Mouse (Mus musculus): ENCODE data around the gene Aqr.
"Not testable (repeated sequence)": the region's sequence is repeated elsewhere in the genome, so short reads cannot be mapped to it uniquely, and the experiment has no call there.

Gene Aqr

DNA sequence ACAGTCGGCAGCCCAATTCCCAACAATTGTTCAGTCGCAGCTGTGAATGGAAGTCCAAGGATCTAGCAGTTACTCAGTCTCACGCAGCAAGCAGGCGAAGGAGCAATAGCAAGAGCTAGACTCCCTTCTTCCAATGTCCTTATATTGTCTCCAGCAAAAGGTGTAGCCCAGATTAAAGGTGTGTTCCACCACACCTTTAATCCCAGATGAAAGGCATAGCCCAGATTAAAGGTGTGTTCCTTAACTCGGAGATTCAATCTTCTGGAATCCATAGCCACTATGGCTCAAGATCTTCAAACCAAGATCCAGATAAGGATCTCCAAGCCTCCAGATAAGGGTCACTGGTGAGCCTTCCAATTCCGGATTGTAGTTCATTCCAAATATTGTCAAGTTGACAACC lies at the start of gene Aqr:
Gene Aqr, minus strand, starts transcription at position 101 of the 400 bp plus-strand sequence.
- DNase-seq (ENCODE audit: low spot score in 2 of 2) = not testable (repeated sequence)

DNA sequence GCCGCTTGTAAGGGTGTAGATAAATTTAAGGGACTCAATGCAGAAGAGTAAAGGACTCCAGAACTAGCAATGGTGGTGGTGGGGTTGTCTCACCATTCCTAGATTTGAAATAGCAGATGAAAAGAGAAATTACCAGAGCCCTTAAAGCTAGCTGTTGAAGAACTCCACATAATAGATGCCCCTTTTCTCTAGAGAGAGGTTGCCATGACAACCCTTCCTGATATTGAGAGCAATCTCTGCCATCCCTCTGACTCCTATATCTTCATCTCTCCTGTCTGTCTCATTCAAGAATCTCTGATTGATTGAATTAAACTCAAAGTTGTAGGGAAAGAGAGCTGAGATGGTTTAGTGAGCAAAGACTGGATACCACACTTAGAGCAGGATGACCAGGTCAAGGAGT lies 49.7 kb upstream of the Aqr start:
- DNase-seq (ENCODE audit: low spot score in 2 of 2) = no peak

DNA sequence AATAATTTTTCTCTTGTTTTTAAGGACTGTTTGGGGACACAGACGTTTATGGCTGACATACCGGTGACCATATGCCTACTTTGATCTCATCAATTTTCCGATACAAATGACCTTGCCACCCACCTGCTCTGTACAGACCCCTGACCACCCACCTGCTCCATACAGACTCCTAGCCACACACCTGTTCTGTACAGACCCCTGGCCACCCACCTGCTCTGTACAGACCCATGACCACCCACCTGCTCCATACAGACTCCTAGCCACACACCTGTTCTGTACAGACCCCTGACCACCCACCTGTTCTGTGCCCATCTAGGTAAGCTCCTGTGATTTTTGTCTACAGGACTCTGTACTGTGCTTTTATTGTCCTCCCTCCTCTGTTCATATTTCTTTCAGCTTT lies 48.8 kb upstream of the Aqr start:
- DNase-seq (ENCODE audit: low spot score in 2 of 2) = no peak

DNA sequence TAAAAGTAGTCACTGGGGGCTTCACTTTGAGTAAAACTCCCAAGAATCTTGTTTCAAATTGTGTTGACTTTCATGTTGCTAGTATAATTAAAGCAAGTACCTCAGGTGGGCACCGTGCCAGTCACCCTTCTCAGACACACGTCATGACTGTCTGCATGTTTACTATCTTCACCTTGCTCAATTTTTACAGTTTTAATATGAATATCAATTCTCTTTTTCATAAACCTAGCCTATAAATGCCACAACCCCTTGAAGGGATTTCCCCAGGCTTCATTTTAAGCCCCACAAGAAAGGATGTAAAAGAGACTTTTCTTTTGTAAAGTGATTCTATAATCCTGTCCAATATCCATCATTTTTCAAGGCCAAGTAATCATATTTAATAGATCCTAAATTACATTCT lies 44.4 kb upstream of the Aqr start:
- no peak for DNase-seq (ENCODE audit: low spot score in 2 of 2)

DNA sequence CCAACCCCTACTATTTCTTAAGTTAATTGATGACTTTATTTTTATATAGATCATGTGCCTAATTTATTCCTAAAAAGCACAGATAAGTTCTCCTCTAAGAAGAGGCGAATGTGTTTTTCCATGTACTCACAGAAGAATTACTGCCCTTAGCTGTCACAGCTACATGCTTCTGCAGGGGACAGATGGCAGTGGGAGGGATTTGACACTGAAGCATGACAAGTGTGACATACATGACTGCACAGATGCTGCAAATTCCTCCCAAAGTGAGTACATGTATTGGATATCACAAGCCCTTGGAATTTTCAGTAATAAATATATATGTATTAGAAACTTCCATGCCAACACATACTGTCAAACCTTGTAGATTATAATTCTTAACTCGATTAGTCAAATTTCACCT lies 41.8 kb upstream of the Aqr start:
- no peak for DNase-seq (ENCODE audit: low spot score in 2 of 2)

DNA sequence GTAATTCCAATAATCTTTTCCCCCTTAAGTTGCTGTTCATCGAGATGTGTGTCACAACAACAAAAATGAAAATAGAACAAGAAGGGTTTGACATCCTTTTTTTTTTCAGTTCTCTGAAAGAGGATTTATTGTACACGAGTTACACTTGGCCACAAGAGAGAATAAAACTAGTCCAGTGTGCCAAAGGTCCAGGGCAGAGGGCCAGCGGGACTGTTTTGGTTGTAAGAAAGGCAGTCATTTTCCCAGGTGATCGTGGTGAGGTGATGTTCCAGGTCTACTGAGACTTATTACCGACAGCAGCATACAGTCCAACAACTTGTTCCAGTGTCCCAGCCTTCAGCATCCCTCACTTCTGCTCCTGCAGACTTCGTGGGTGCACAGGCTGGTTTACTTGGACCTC lies 18.2 kb upstream of the Aqr start:
- no peak for DNase-seq (ENCODE audit: low spot score in 2 of 2)

DNA sequence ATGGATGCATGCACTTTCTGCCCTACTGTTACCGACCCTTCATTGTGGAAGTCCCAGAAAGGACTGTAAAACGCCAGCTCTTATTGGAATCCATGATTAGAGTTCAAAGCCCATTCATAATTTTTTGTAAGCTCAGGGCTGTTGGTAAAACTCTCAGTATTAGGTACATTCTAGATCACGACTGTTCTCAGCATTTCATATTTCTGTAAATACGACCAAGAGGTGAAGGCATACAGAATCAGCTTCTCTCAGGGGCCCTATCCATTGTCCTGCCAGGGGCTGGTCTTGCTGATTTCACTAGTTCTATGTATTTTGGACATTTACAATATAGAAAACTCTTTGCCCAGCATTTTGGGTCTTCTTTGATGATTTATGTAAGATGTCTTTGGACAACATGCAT lies 14.8 kb upstream of the Aqr start:
- no peak for DNase-seq (ENCODE audit: low spot score in 2 of 2)

DNA sequence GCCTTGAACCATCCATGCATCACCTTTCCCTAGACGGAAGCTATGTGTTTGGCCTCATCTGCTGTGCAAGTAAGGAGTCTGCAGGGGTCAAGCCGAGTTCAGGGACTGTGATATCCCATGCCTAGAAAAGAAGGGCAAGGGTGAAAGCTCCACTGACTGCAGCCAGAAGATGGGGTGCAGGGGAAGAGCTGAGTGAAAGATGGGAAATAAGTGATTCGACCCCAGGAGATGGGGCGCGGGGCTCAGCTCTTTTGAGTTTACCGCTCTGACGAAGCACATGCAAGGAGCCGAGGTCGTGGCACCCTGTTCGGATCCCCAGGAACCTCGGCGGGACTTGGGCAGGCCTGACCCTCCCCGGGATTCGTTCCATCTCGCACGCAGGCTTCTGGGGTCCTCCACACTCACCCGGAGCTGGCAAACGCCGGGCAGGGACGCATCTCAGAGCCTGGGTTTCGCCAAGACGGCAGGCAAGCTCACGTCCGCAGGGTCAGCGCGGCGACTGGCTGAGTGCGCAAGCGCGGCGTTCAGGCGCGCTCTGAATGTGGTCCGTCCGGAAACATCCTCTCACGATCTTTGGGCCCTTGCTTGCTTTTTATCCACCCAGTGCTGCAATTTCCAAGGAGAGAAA lies 14.2 kb upstream of the Aqr start, which contains the start of gene Zfp770:
Gene Zfp770, minus strand, starts transcription at position 538 of the 628 bp plus-strand sequence.
- DNase-seq (ENCODE audit: low spot score in 2 of 2) = peak; percentile 49 to 83

DNA sequence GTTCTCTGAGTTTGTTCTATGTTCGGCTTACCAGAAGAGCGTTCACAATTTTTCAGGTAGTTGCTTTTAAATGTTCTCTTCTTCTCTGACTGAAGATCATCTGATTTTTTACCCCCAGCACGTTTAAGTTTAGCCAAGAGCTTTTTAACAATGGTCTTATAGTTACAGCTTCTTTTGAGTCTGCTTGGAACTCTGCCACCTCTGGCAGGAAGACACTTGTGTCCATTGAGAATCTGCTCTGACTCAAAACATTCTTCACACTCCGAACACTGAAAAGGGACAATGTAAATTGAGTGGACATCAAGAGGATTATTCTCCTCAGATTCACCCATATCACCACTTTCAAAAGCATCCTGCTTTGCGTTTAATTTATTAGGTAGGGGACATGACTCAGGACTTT lies 9.6 kb upstream of the Aqr start:
- DNase-seq (ENCODE audit: low spot score in 2 of 2) = no peak

DNA sequence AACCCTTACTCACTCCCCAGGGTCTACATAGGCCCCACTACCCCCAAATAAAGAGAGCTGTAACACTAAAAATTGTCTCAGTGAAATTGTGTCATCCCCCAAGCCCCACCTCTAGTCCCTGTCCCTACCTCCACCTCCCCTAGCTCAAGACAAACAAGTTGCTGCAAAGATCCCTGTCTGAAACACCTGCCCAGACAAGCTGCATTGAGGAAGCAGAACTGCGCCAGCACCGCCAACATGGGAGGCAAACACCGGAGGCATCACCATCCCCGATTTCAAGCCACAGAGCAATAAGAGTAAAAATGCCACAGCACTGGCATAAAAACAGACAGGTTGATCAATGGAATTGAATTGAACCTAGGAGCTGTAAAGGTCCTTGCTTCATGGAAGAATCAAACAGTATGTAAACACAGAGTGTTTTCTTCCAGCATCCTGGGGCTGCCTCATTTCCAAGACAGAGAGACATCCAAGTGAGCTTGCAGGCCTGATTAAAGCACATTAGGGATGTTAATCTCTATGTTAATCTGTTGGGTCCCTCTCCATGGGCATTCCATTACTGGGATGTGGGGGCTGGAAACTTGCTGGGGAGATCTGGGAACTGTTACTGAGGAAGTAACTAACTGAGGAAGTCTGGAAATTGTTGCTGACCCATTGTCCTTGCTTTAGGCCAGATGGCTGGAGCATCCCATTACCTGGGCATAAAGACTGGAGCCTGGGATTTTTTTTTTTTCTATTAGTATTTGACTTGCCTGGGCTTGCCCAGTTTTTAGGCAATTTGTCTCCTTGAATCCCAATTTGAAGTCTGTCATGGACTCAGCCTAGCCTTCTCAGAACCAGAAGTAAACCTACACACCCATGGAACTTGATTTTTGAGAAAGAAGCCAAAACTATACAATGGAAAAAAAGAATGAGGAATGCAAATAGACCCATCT lies 8.8 kb downstream of the Aqr start:
- no peak for DNase-seq (ENCODE audit: low spot score in 2 of 2)

DNA sequence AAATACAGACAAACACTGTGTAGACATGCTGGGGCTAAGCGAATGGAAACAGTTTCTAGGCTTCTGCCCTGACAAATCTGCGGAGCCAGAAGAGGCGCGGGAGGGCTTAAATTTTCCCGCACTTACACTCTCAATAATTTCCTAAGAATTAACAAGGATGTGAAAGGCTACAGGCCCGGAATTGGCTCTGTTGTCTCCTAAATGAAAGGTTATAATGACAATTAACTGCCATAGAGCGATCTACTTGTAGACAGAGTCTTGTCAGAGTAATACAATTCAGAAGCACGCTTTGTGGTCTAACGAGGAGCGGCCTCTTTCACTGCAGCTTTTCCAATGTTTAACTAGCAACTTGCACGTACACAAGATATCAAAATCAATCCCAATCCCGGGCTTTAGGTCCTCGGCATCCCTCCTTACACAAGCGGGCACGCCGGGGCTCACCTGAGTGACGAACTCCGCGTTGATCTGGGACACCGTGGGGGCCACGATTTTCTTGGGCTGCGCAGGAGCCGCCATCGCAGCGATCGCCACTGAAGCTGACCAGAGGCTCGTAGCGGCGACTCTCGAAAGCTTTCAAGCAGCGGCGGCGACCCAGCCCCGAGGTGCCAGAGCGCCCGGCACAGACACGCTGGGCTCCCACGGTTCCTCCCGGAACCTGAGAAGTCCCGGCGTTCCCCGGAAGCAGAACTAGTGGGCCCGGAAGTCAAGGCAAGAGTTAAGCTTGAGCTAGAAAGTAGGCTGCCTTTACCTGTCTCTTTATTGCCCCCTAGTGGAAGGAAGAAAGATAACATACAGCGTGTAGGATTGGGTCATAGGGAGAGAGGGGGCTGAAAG lies 12.0 kb downstream of the Aqr start:
- peak; percentile 78 to 85 for DNase-seq (ENCODE audit: low spot score in 2 of 2)

DNA sequence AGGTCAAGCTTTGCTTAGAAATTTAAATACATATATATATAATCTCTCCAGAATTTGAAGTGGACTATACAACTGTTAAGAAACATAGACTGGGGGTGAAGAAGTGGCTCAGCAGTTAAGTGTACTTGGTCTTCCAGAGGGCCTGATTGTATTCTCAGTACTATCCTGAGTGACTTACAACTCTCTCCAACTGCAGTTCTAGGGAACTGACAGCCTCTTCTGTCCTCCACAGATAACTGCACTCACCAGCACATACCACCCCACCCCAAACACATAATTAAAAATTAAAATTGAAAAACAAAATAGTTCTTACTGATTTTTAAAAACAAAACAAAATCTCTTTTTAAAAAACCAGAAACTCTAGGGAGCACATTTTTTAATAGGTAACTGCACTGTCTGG lies 13.6 kb downstream of the Aqr start:
- no peak for DNase-seq (ENCODE audit: low spot score in 2 of 2)

DNA sequence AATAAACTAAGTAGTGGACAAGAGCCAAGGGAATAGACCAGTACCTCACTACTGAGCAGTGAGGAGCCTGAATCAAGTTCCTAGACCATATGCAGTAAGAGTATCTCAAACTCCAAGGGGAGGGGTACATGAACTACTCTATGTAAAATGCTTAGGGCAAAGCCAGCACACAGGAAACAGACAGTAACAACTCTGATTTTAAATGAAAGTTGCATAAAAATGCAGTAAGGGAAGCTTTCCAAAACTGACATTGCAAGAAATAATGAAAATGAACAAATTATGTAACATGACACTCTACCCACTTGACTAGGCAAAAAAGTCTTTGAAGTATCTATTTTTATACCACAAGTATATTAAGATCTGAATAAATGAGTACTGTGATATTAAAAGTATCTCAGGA lies 19.0 kb downstream of the Aqr start:
- DNase-seq (ENCODE audit: low spot score in 2 of 2) = peak in 1 of 2 experiments; percentile 22

DNA sequence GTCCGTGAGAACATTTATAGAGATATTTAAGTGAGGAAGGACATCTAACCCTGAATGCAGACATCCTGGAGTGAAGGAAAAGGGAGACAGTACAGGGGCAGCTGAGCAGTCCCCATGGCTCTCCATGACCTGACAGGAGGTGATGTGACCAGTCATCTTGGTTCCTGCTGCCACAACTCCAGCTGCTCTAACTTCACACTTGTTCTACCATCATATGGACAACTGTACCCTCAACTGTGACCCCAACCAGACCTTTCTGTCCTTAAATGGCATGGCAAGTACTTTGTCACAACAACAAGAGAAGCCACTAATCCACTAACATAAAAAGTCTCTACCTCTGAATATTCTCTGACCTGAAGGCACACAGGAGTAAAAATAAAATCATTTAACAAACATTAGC lies 24.8 kb downstream of the Aqr start:
- no peak for DNase-seq (ENCODE audit: low spot score in 2 of 2)

DNA sequence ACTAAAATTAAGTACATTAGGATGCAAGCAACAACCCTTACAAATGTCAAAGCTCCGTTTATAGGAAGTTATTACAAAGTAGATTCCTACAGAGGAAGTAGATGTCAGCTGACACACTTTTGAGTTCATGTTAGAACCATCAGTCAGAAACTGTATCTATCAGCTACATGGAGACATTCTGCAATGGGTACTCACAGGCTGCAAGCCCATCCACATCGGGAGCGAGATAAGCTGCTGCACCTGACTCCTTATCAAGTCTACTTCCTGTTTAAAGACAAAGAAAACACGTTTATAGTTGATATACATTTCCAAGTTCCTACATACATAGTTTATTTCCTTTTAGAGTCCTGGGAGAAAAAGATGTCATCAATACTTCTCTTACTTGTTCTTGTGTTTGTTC lies 29.5 kb downstream of the Aqr start:
- DNase-seq (ENCODE audit: low spot score in 2 of 2) = no peak

DNA sequence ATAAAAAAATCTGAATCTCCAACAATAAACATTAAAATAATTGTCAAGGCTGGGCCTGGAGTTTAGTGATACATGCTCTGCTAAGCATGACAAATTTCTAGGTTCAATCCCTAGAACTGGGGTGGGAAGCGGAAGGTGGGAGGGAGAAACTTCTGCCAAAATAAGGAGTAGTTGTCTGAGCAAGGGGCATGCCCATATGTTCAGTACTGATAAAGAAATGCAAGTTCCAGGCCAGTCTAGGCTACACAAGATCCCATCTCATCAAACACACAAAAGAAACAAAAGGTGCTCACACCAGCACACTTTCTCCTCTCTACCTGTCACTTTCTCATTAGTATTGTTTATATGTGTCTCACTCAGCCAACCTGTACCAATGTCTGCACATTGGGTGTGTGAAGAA lies 30.2 kb downstream of the Aqr start:
- no peak for DNase-seq (ENCODE audit: low spot score in 2 of 2)

DNA sequence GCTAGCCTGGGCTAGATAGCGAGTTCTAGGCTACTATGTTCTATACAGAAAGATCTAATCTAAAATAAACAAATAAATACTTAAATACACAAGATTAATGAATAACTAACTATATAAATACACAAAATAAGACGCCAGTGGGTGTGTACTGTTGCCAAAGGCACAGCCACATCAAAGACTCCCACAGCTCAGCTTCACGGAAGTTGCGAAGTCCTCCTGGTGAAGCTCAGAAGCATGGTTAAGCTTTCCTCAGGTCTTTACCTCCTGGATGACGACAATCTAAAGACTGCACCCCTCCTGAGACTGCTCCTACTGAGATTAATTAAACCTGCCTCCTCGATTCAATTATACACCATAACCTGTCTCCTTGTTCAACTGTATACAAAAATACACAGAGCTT lies 33.6 kb downstream of the Aqr start:
- DNase-seq (ENCODE audit: low spot score in 2 of 2) = no peak

DNA sequence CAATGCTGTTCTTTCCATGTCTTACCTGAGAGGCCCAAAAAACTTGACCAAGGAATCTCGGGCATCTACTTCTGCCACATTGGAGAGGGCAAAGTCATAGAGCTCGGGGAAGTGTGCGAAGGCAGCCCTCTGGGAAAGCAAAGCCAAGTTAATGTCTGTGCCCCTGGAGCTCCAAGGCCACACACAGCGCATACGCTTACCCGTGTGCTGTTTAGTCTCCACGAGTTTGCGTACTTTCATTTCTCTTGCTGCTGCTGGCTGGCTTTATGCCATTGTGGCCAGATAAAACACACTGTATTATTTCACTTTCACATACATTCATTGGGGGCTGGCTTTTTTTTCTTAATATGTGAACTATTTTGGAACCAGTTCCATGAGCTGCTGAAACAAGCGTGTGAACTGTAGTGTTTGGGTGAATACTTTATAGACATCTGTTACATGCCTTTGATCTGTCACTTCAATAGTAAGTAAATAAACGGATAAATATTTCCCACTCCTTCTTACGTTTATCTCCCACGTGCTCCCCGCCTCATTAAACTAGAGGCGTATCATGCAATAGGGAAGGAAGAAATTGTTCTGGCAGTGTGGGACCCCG lies 39.9 kb downstream of the Aqr start:
- no peak for DNase-seq (ENCODE audit: low spot score in 2 of 2)

DNA sequence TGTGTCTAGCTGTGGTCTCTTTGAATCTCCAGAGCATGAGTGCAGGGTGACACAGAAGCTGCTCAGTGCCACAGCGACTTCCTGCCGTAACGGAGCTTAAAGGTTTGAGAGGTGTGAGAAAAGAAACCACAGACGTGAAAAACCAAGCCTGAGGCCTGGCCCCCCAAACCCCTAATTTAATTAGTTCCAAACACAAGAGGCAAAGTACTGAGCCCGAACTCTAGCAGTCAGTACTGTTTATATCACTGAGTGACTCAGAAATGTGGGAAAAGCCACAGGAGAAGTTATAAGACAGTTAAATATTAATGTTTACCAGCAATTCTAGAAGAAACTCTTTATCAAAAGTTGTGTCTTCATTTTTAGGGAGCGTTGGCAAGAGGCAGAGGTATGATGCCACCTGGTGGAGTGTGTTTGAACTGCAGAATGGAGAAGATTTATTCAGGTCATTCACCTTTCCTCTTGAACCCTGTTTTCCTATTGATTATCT lies 41.5 kb downstream of the Aqr start:
- DNase-seq (ENCODE audit: low spot score in 2 of 2) = peak in 1 of 2 experiments; percentile 46

DNA sequence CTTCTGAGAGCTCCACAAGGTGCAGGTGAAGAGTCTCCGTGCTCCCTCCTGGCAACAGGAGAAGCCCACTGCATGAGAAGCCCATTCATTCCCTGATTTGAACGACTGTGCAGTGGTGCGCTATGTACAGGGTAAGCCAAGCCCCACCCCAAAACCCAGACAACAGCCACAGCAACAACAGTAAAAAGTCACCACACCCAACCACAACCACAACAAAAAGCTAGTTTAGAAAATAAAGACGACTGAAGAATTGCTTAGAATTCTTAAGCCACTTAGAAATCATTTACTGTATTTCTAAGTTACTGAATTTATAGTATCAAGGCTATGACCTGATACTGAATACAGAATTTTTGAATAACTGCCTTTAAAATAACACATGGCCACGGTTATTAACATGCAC lies 41.9 kb downstream of the Aqr start:
- no peak for DNase-seq (ENCODE audit: low spot score in 2 of 2)

DNA sequence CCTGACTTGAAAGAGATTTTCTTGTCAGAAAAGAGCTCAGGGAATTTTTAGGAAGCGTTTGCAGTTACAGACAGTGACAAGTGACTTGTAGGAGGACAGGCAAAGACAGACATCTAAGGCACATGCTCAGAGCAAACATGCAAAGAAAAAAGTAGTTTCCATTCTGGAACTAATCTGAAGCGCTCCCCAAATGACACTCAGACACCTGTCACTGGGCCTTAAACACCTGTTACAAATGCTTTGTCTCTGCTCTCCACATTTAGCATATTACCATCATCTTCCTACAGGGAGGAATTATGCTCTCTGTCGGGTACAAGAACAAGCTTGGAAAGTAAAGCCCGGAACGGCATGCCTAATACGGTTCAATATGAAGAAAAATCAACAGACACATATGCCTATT lies 43.0 kb downstream of the Aqr start:
- DNase-seq (ENCODE audit: low spot score in 2 of 2) = no peak

DNA sequence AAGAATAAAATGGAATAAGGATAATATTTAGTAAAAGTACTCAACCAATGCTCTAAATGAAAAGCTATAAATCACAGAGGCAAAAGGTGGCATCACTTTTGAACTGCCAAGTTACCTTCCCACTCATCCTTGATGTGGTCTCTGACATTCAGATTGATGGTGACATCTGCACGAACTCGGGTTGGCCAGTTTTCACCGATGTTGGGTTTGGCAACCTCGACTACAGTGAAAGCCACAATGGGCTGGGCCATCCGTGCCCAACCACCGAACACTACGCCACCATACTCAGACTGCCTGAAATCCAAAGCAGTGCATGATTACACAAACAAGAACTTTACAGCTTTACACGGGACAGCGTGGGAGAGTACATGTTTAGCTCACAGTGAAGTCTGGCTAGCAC lies 50.1 kb downstream of the Aqr start:
- no peak for DNase-seq (ENCODE audit: low spot score in 2 of 2)

Data from left cerebral cortex, adult 9 months (tissue).